Mouse (Mus musculus): ENCODE measurements around the gene Ttf2.

DNA sequence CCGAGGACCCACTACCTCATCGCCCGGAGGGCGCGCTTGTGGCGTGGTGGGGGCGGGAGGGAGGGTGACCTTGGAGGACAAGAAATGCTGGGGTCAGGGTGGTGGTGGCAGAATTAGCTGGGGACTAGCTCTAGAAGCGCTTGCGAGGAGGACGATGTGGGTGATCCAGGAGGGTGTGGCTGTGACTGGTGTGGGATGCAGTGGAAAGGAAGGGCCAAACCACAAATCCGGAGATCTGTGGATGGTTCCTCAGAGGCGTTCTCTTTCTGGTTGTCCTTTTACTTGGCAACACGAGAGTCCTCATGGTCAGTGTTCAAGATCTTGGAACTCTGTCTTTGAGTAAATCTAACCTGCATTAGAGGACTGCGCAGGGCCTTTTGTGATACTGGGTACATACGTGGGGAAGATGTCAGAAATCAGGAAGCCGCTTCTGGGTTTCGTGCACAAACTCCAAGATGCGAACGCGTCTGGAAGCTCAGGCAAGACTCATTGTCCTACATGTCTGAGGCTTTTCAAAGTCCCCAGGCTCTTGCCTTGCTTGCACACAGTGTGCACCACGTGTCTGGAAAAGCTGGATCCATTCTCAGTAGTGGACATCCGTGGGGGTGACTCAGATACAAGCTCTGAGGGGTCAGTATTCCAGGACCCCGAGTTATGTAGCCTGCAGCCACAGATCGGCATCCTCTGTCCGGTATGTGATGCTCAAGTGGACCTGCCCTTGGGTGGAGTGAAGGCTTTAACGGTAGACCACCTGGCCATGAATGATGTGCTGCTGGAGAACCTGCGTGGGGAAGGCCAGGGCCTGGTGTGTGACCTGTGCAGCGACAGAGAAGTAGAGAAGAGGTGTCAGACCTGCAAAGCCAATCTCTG, 46.7 kb downstream of the Ttf2 start:
- TF ChIP-seq CTCF (IDR thresholded peaks at IDR 0.05; ENCODE audit: low read depth, low read length) (no peak), POLR2A (IDR thresholded peaks at IDR 0.05; ENCODE audit: extremely low read depth, insufficient read depth, low read length) (no peak)
